Mouse (Mus musculus) E14TG2a.4 (cell line): Measurements from ENCODE around the gene Pinlyp.

ENCODE experiments used
- H3K27me3 ChIP-seq: 2 replicates; pipeline ENCODE4 v1.6.1; 2014; ENCODE audit warnings: low read length, control low read depth; ENCODE audit not compliant: insufficient read depth
- H3K36me3 ChIP-seq: 2 replicates; pipeline ENCODE4 v1.6.1; 2014; ENCODE audit warnings: low read length, control low read depth; ENCODE audit not compliant: insufficient read depth
- H3K4me1 ChIP-seq: replicated peaks from 2 replicates; pipeline ENCODE4 v1.6.1; 2014; ENCODE audit warnings: low read depth, low read length, control low read depth
- H3K4me3 ChIP-seq: replicated peaks from 2 replicates; pipeline ENCODE4 v1.5.1; 2014; ENCODE audit warnings: mild to moderate bottlenecking, low read length
- H3K9me3 ChIP-seq: 2 replicates; pipeline ENCODE4 v1.6.1; 2014; ENCODE audit warnings: low read length, control low read depth
- CTCF ChIP-seq: conservative IDR thresholded peaks from 2 replicates; pipeline ENCODE4 v1.5.1; 2014; ENCODE audit warnings: low read length
- NANOG ChIP-seq: IDR thresholded peaks from 2 replicates; pipeline ENCODE4 v1.6.1; 2014; ENCODE audit warnings: borderline replicate concordance, low read length, mixed read lengths
- POU5F1 ChIP-seq: IDR thresholded peaks from 2 replicates; pipeline ENCODE4 v1.6.1; 2014; ENCODE audit warnings: low read length, borderline replicate concordance

The Pinlyp gene

GRCm38 (mm10) chr7:24512355-24512754 is 33.6 kb downstream of the Pinlyp start, which contains the start of gene AC161166.1:
TSS of gene AC161166.1 (minus strand) at chr7:24512455.
- TF ChIP-seq POU5F1 (no peak), CTCF (no peak), NANOG (no peak)
- peaks cover 94% of the 10 kb centered on the region for H3K4me1 ChIP-seq

GRCm38 (mm10) chr7:24507726-24508114 is 38.2 kb downstream of the Pinlyp start:
- Histone ChIP-seq H3K9me3 (no peaks in the 10 kb centered on the region), H3K27me3 (no peaks in the 10 kb centered on the region), H3K4me3 (peak overlapping the region; percentile 92), H3K4me1 (peaks cover 88% of the 10 kb centered on the region), H3K36me3 (peaks cover 43% of the 10 kb centered on the region)
- TF ChIP-seq CTCF, result no peak
- TF ChIP-seq NANOG, result no peak
- no peak for TF ChIP-seq POU5F1

More at GRCm38 (mm10) chr7:24512355-24512754, 33.6 kb downstream of the Pinlyp start, which contains the start of gene AC161166.1:
- no peaks in the 10 kb centered on the region for H3K9me3 ChIP-seq
- no peaks in the 10 kb centered on the region for H3K27me3 ChIP-seq
- H3K4me3 ChIP-seq, result peak within 1 kb of the TSS; percentile 56
- peaks cover 76% of the 10 kb centered on the region for H3K36me3 ChIP-seq

- no peaks in the 10 kb centered on the region for H3K9me3 ChIP-seq
Observed at GRCm38 (mm10) chr7:24506838-24507725, 38.8 kb downstream of the Pinlyp start, which contains the start of gene Zfp428. TSS of gene Zfp428 (plus strand) at chr7:24507006.

GRCm38 (mm10) chr7:24506476-24506837 is 39.5 kb downstream of the Pinlyp start:
- Histone ChIP-seq H3K27me3 (no peaks in the 10 kb centered on the region), H3K36me3 (peaks cover 30% of the 10 kb centered on the region), H3K4me3 (peak overlapping the region; percentile 92), H3K9me3 (no peaks in the 10 kb centered on the region), H3K4me1 (peaks cover 88% of the 10 kb centered on the region)
- TF ChIP-seq POU5F1 (no peak), NANOG (no peak), CTCF (no peak)

More at GRCm38 (mm10) chr7:24506838-24507725, 38.8 kb downstream of the Pinlyp start, which contains the start of gene Zfp428:
- Histone ChIP-seq H3K4me3 (peak within 1 kb of the TSS; percentile 92), H3K4me1 (peaks cover 88% of the 10 kb centered on the region), H3K36me3 (peaks cover 36% of the 10 kb centered on the region), H3K27me3 (no peaks in the 10 kb centered on the region)
- TF ChIP-seq POU5F1 (peak; percentile 38; the same call in 1 of the 2 replicates), NANOG (no peak)

GRCm38 (mm10) chr7:24506065-24506459 is 39.9 kb downstream of the Pinlyp start:
- Histone ChIP-seq H3K4me1 (peaks cover 88% of the 10 kb centered on the region), H3K36me3 (peaks cover 26% of the 10 kb centered on the region), H3K27me3 (no peaks in the 10 kb centered on the region), H3K9me3 (no peaks in the 10 kb centered on the region), H3K4me3 (peak overlapping the region; percentile 92)
- no peak for TF ChIP-seq CTCF
- TF ChIP-seq NANOG, result no peak; the same call in 1 of the 2 replicates
- TF ChIP-seq POU5F1, result no peak

GRCm38 (mm10) chr7:24505447-24506064 is 40.4 kb downstream of the Pinlyp start:
- peaks cover 21% of the 10 kb centered on the region for H3K36me3 ChIP-seq
- H3K27me3 ChIP-seq, result peaks cover 4% of the 10 kb centered on the region
- no peaks in the 10 kb centered on the region for H3K9me3 ChIP-seq
- peak overlapping the region; percentile 92 for H3K4me3 ChIP-seq
- TF ChIP-seq CTCF, result no peak
- 0 out of 2 replicates have a peak, but pooled peaks have one; percentile 11 for TF ChIP-seq POU5F1
- H3K4me1 ChIP-seq, result peaks cover 86% of the 10 kb centered on the region

GRCm38 (mm10) chr7:24504868-24505267 is 41.0 kb downstream of the Pinlyp start:
- H3K27me3 ChIP-seq, result peaks cover 11% of the 10 kb centered on the region
- H3K36me3 ChIP-seq, result peaks cover 14% of the 10 kb centered on the region
- TF ChIP-seq CTCF (no peak), NANOG (no peak), POU5F1 (no peak)
- peaks cover 86% of the 10 kb centered on the region for H3K4me1 ChIP-seq
- no peaks in the 10 kb centered on the region for H3K9me3 ChIP-seq
- H3K4me3 ChIP-seq, result peak overlapping the region; percentile 92

GRCm38 (mm10) chr7:24504004-24504403 is 41.9 kb downstream of the Pinlyp start:
- Histone ChIP-seq H3K9me3 (no peaks in the 10 kb centered on the region), H3K4me1 (peaks cover 86% of the 10 kb centered on the region), H3K27me3 (peaks cover 19% of the 10 kb centered on the region), H3K4me3 (peak overlapping the region; percentile 92), H3K36me3 (peaks cover 6% of the 10 kb centered on the region; the same call in 1 of the 2 replicates)
- TF ChIP-seq POU5F1, result no peak
- no peak for TF ChIP-seq NANOG
- no peak for TF ChIP-seq CTCF
